Mouse (Mus musculus): ENCODE results near the gene Scamp2. TPM values are rescaled to one million over a fixed set of nuclear protein-coding genes. Genes with fewer than 3 reads are reported as not detected.

Scamp2 gene
- 49.4 and 55.8 TPM in 2 replicates for polyA plus RNA-seq (2012; ENCODE audit: insufficient read depth, low replicate concordance)

DNA sequence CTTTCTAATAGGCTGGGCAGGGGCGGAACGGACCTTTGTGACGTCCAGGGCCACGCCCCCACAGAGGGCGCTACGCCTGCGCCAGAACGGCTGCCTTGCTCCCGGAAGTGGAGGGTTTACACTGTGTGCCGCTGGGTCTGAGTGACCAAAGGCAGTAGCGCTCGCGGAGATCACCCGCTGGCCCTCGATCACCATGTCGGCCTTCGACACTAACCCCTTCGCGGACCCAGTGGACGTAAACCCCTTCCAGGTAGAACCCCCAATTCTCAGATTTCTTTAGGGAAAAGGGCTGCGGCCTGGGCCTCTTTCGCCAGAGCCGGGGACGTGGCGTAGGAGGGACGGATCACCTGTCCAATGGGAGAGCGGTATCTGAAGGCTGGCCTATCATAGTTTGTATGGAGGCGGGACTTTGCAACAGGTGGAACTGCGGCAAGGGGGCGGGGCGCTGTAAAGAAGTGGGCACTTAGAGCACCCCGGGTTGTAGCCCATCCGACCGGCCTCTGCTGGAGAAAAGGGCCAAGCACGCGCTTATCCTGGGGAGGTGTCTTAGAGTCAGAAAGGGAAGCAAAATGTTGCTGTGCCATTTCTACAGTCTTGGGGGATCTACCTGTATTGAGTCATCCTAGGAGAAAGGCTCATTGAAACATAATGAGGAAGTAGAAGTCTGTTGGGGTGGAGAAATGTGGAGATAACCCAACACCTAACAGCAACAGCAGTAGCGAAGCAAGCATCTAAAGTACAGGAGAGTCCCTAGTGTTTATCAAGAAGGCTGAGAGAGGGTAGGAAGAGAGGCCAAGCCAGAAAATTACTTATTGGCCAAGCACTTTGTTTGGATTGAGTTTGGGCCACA lies at the start of gene Scamp2:
Scamp2 (plus strand) TSS at position 83 of the 850 bp plus-strand sequence.
- no peaks in the 10 kb centered on the region for H3K9me3 ChIP-seq
- H3K4me3 ChIP-seq (replicated peaks): peak within 1 kb of the TSS; percentile 94
- H3K4me1 ChIP-seq: peaks cover 81% of the 10 kb centered on the region
- no peak for TF ChIP-seq FLI1 (IDR thresholded peaks at IDR 0.05; ENCODE audit: low read length)
- TF ChIP-seq GATA1 (IDR thresholded peaks at IDR 0.05; ENCODE audit: borderline replicate concordance, low read length): no peak
- H3K27me3 ChIP-seq (replicated peaks): no peaks in the 10 kb centered on the region
- peaks cover 25% of the 10 kb centered on the region for H3K36me3 ChIP-seq (replicated peaks; ENCODE audit: low read length)

GRCm38 (mm10) chr9:57517113-57517512 lies 43.6 kb upstream of the Scamp2 start:
- peaks cover 2% of the 10 kb centered on the region for H3K36me3 ChIP-seq (replicated peaks; ENCODE audit: low read length)
- TF ChIP-seq FLI1 (IDR thresholded peaks at IDR 0.05; ENCODE audit: low read length) (no peak), GATA1 (IDR thresholded peaks at IDR 0.05; ENCODE audit: borderline replicate concordance, low read length) (no peak)

GRCm38 (mm10) chr9:57520375-57521055 lies 40.2 kb upstream of the Scamp2 start:
- H3K27me3 ChIP-seq (replicated peaks): no peaks in the 10 kb centered on the region
- H3K9me3 ChIP-seq: no peaks in the 10 kb centered on the region
- H3K4me1 ChIP-seq: peaks cover 40% of the 10 kb centered on the region
- TF ChIP-seq FLI1 (IDR thresholded peaks at IDR 0.05; ENCODE audit: low read length): no peak
- H3K4me3 ChIP-seq (replicated peaks): peak overlapping the region; percentile 99
- peaks cover 5% of the 10 kb centered on the region for H3K36me3 ChIP-seq (replicated peaks; ENCODE audit: low read length)

More at GRCm38 (mm10) chr9:57517113-57517512, 43.6 kb upstream of the Scamp2 start:
- peaks cover 10% of the 10 kb centered on the region; the same call in 1 of the 2 replicates for H3K9me3 ChIP-seq
- peaks cover 20% of the 10 kb centered on the region for H3K27me3 ChIP-seq (replicated peaks)
- H3K4me1 ChIP-seq: peaks cover 13% of the 10 kb centered on the region; the same call in 1 of the 2 replicates
- H3K4me3 ChIP-seq (replicated peaks): no peak overlapping the region

DNA sequence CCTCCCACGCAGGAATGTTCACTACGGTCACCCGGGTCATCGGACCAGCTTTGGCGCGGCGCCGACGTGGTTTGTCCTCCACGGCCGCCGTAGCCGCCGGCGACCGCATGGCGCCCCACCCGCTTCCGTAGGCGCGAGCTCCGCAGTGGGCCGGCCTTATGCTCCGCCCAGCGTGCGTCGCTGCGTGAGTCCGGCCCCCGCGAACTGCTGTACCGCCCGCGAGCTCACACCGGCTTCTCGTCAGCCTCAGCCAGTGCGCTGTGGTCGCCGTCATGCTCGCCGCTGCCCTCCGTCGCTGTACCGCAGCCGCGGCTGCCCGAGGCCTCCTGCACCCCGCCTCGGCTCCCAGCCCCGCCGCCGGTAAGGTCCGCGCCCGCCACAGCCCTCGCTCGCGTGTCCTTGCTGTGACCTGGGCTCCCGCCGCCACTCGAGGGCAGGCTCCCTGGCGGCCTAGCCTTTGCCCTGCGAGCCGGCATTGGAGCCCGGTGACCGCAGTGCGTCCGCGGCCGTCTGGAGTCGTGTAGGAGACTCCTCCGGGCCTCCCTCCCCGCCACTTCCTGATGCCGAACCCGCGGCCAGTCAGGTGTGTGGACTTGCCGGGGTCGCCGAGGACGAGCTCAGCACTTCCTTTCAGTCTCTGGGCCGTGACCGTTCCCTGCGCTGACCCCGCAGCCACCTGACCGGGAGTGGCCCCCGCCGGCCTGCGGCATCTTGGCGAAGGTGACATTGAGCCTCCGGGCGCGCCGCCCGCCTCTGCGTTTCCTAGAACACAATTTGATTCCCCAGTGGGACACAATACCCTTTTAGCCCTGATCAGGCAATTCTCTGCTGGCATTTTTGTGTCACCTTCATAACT lies 39.5 kb upstream of the Scamp2 start, which contains the start of gene Cox5a:
Cox5a (plus strand) TSS at position 219 of the 856 bp plus-strand sequence.
- Histone ChIP-seq H3K9me3 (no peaks in the 10 kb centered on the region), H3K27me3 (replicated peaks) (no peaks in the 10 kb centered on the region), H3K36me3 (replicated peaks; ENCODE audit: low read length) (peaks cover 5% of the 10 kb centered on the region), H3K4me1 (peaks cover 48% of the 10 kb centered on the region), H3K4me3 (replicated peaks) (peak within 1 kb of the TSS; percentile 99)
- TF ChIP-seq GATA1 (IDR thresholded peaks at IDR 0.05; ENCODE audit: borderline replicate concordance, low read length) (no peak), FLI1 (IDR thresholded peaks at IDR 0.05; ENCODE audit: low read length) (0 out of 2 replicates have a peak, but pooled peaks have one; percentile 10)

DNA sequence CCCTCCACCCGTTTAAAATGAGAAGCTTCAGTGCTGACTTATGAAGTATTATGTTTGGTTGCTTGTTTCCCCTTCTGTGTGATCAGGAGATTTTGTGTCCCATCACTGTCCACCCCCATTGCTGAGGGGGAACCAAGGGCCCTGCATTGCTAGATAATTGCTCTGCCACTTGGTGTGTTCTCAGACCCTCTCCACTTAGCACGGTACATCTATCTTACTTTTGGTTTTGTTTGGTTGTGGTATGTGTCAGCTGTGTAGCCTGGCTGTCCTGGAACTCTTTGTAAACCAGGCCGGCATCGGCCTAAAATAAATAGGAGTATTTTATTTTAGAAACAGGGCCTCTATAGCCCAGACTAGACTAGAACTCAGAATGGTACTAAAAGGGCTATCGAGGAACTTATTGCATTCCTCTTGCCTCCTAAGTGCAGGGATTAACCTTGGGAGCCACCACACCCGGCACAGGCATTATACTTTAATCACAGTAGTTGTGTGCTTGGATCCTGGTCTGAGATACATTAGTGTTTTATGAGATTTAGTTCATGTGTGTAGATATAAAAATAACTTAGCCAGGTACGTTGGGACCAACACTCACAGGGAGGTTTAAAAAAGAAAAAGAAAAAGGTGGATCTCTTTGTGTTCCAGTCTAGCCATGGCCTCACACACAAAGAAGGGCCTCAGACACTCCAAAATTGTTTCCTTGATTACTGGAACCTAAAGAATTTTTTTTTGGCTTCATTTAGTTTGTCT lies 38.5 kb upstream of the Scamp2 start:
- peaks cover 13% of the 10 kb centered on the region for H3K36me3 ChIP-seq (replicated peaks; ENCODE audit: low read length)
- H3K4me1 ChIP-seq: peaks cover 49% of the 10 kb centered on the region
- no peak for TF ChIP-seq FLI1 (IDR thresholded peaks at IDR 0.05; ENCODE audit: low read length)
- no peak for TF ChIP-seq GATA1 (IDR thresholded peaks at IDR 0.05; ENCODE audit: borderline replicate concordance, low read length)
- peak overlapping the region; percentile 99 for H3K4me3 ChIP-seq (replicated peaks)
- no peaks in the 10 kb centered on the region for H3K27me3 ChIP-seq (replicated peaks)
- H3K9me3 ChIP-seq: no peaks in the 10 kb centered on the region

- peak overlapping the region; percentile 99 for H3K4me3 ChIP-seq (replicated peaks)
- peaks cover 49% of the 10 kb centered on the region for H3K4me1 ChIP-seq
- H3K9me3 ChIP-seq: no peaks in the 10 kb centered on the region
- H3K27me3 ChIP-seq (replicated peaks): no peaks in the 10 kb centered on the region
- peaks cover 16% of the 10 kb centered on the region for H3K36me3 ChIP-seq (replicated peaks; ENCODE audit: low read length)
- TF ChIP-seq FLI1 (IDR thresholded peaks at IDR 0.05; ENCODE audit: low read length) (no peak), GATA1 (IDR thresholded peaks at IDR 0.05; ENCODE audit: borderline replicate concordance, low read length) (no peak)
Observed at GRCm38 (mm10) chr9:57522861-57523246, 37.9 kb upstream of the Scamp2 start.

DNA sequence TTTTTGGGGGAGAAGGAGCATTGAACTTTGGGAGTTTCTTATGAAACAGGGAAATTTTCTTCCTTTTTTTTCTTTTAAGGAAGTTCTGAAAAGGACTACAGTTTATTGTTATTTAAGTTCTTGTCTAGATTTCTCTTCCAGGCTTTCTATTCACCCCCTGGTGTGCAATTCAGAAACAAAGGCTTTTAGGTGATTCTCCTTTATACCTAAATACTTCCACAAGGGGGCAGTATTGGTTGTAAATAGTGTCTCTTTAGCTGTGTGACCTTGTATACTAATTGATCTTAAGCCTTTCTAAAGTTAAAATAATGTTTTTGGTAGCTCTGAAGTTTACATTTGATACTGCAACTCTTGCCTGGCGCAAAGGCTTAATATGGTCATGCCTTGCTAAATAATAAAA lies 37.0 kb upstream of the Scamp2 start:
- no peaks in the 10 kb centered on the region for H3K27me3 ChIP-seq (replicated peaks)
- peaks cover 55% of the 10 kb centered on the region for H3K4me1 ChIP-seq
- H3K4me3 ChIP-seq (replicated peaks): peak overlapping the region; percentile 99
- H3K36me3 ChIP-seq (replicated peaks; ENCODE audit: low read length): peaks cover 23% of the 10 kb centered on the region
- TF ChIP-seq FLI1 (IDR thresholded peaks at IDR 0.05; ENCODE audit: low read length) (no peak), GATA1 (IDR thresholded peaks at IDR 0.05; ENCODE audit: borderline replicate concordance, low read length) (no peak)
- no peaks in the 10 kb centered on the region for H3K9me3 ChIP-seq

- Histone ChIP-seq H3K4me1 (peaks cover 62% of the 10 kb centered on the region), H3K9me3 (no peaks in the 10 kb centered on the region), H3K4me3 (replicated peaks) (peak overlapping the region; percentile 90)
Observed at GRCm38 (mm10) chr9:57524439-57524838, 36.3 kb upstream of the Scamp2 start.

More at GRCm38 (mm10) chr9:57524439-57524838, 36.3 kb upstream of the Scamp2 start:
- no peaks in the 10 kb centered on the region for H3K27me3 ChIP-seq (replicated peaks)
- H3K36me3 ChIP-seq (replicated peaks; ENCODE audit: low read length): peaks cover 30% of the 10 kb centered on the region
- TF ChIP-seq GATA1 (IDR thresholded peaks at IDR 0.05; ENCODE audit: borderline replicate concordance, low read length) (no peak), FLI1 (IDR thresholded peaks at IDR 0.05; ENCODE audit: low read length) (no peak)

All from megakaryocyte, embryonic 14.5 days (primary cell).